Mouse (Mus musculus) lung, postnatal 0 days (tissue): ENCODE data around the gene Setdb1. TPM values are rescaled to one million over a fixed set of nuclear protein-coding genes. Genes with fewer than 3 reads are reported as not detected.

Source experiments
- ATAC-seq: fragments of 200-750 bp; cut with Nextera tagmentation; 2 replicates; pipeline ENCODE4 v1.8.0; 2017; ENCODE audit warnings: moderate library complexity
- DNase-seq: peaks from one replicate; pipeline ENCODE4 v3.0.0-alpha.2; 2016; ENCODE audit warnings: low spot score
- H3K27ac ChIP-seq: fragments of 300-500 bp; sonication (generic); 2 replicates; pipeline ENCODE4 v1.5.1; 2014; ENCODE audit warnings: antibody characterized with exemption, mild to moderate bottlenecking, low read length, mixed read lengths
- H3K27me3 ChIP-seq: fragments of 300-500 bp; sonication (generic); replicated peaks from 2 replicates; pipeline ENCODE4 v1.6.1; 2014; ENCODE audit warnings: low read length, mixed read lengths; ENCODE audit not compliant: insufficient read depth
- H3K36me3 ChIP-seq: fragments of 300-500 bp; sonication (generic); 2 replicates; pipeline ENCODE4 v1.6.1; 2014; ENCODE audit warnings: low read length, mixed read lengths; ENCODE audit not compliant: insufficient read depth
- H3K4me1 ChIP-seq: fragments of 300-500 bp; sonication (generic); 2 replicates; pipeline ENCODE4 v1.6.1; 2014; ENCODE audit warnings: antibody characterized with exemption, low read depth, low read length, mixed read lengths; ENCODE audit not compliant: insufficient read depth
- H3K4me2 ChIP-seq: fragments of 300-500 bp; sonication (generic); replicated peaks from 2 replicates; pipeline ENCODE4 v1.6.1; 2014; ENCODE audit warnings: low read depth, mild to moderate bottlenecking, low read length, moderate library complexity, mixed read lengths
- H3K4me3 ChIP-seq: fragments of 300-500 bp; sonication (generic); 2 replicates; pipeline ENCODE4 v1.5.1; 2014; ENCODE audit warnings: low read depth, low read length
- H3K9ac ChIP-seq: fragments of 300-500 bp; sonication (generic); replicated peaks from 2 replicates; pipeline ENCODE4 v1.6.1; 2014; ENCODE audit warnings: low read depth, mild to moderate bottlenecking
- H3K9me3 ChIP-seq: fragments of 300-500 bp; sonication (generic); 2 replicates; pipeline ENCODE4 v1.6.1; 2016; ENCODE audit warnings: low read length, mixed read lengths
- CTCF ChIP-seq: IDR thresholded peaks from 2 replicates; pipeline ENCODE4 v1.5.1; 2016; ENCODE audit warnings: antibody characterized with exemption, mild to moderate bottlenecking
- EP300 ChIP-seq: IDR thresholded peaks from 2 replicates; pipeline ENCODE4 v1.6.1; 2016; ENCODE audit warnings: antibody characterized with exemption, mild to moderate bottlenecking, control low read depth
- WGBS: fragments of 180-500 bp; shearing (Covaris S2); extraction: QIAGEN DNeasy Blood & Tissue Kit; methylation state at CpG from one replicate; pipeline ENCODE4 v1.1.7; 2014; 5-methylcytosine and 5-hydroxymethylcytosine counted together
- polyA plus RNA-seq: library from polyadenylated mRNA; unstranded; fragments of >200 nt; fragmentation: Nextera tagmentation; extraction: Ambion mirVana; gene quantifications from 2 replicates; pipeline ENCODE4 v1.2.1, GENCODE M21; 2015

Gene Setdb1
- polyA plus RNA-seq, 1 experiment from 2014 or later: 11.5 TPM

GRCm38 (mm10) chr3:95310968-95311882 is 45.8 kb downstream of the Setdb1 start:
- peak; percentile 86 for DNase-seq
- Histone ChIP-seq H3K9ac (no peak overlapping the region), H3K27ac (no peak overlapping the region), H3K4me3 (no peak overlapping the region), H3K4me1 (peaks cover 4% of the 10 kb centered on the region; the same call in 1 of the 2 replicates), H3K9me3 (no peaks in the 10 kb centered on the region), H3K4me2 (no peak overlapping the region), H3K27me3 (no peaks in the 10 kb centered on the region), H3K36me3 (no peaks in the 10 kb centered on the region)
- ATAC-seq: no peak
- peak; percentile 78 for TF ChIP-seq CTCF
- no peak for TF ChIP-seq EP300
- WGBS: 59% methylated on average over 9 of the region's 9 CpGs

DNA sequence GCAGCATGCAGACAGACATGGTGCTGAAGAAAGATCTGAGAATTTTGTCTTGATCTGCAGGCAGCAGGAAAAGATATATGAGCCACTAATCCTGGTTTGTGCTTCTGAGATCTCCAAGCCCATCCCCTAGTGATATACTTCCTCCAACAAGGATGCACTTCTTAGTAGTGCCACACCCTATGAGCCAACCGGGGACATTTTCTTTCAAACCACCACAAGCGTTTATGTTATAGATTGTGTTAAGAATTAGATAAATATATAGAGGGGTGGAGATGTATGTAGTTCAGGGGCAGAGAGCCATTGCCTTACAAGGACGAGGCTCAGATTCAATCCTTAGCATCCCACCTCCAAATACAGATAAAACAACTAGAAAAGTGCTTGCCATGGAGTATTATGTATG is 46.5 kb downstream of the Setdb1 start:
- Histone ChIP-seq H3K9ac (no peak overlapping the region), H3K27me3 (no peaks in the 10 kb centered on the region), H3K4me2 (no peak overlapping the region), H3K27ac (no peak overlapping the region), H3K36me3 (no peaks in the 10 kb centered on the region), H3K9me3 (no peaks in the 10 kb centered on the region), H3K4me3 (no peak overlapping the region), H3K4me1 (peaks cover 4% of the 10 kb centered on the region; the same call in 1 of the 2 replicates)
- DNase-seq (no peak), ATAC-seq (no peak)
- no peak for TF ChIP-seq EP300
- TF ChIP-seq CTCF: no peak
- 46% methylated on average over 3 of the region's 3 CpGs for WGBS

DNA sequence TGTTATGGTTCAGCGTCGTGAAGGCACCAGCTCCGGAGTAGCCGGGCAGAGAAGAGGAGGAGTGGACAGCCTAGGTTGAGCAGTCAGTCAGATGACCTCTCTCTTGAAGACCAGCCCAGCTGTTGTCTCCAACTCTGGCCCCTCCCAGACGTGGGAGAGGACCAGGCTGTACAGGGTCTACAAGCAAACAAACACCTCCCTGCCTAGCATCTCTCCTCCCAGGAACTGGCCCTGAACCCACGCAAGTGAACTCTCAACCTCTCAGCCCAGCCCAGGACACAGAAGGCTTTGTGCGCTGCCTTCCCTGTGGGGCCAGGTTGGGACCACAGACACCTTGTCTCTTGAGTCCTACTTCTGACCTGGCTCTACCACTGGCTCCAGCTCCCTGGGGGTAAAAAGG is 49.9 kb downstream of the Setdb1 start, which contains the start of gene Anxa9:
TSS of gene Anxa9 (minus strand) at position 77 of the 400 bp plus-strand sequence.
- no peaks in the 10 kb centered on the region for H3K4me1 ChIP-seq
- H3K4me2 ChIP-seq: no peak within 1 kb of the TSS
- H3K4me3 ChIP-seq: no peak within 1 kb of the TSS
- no peak within 1 kb of the TSS for H3K9ac ChIP-seq
- 0 out of 2 replicates have a peak, but pooled peaks have one; percentile 6 for ATAC-seq
- 0 out of 2 replicates have a peak within 1 kb of the TSS, but pooled peaks have one; percentile 32 for H3K27ac ChIP-seq
- no peaks in the 10 kb centered on the region for H3K27me3 ChIP-seq
- TF ChIP-seq CTCF (no peak), EP300 (no peak)
- DNase-seq: no peak
- no peaks in the 10 kb centered on the region for H3K9me3 ChIP-seq
- 47% methylated on average over 7 of the region's 7 CpGs for WGBS
- no peaks in the 10 kb centered on the region for H3K36me3 ChIP-seq

- TF ChIP-seq EP300 (no peak), CTCF (no peak)
- H3K27me3 ChIP-seq: no peaks in the 10 kb centered on the region
- no peaks in the 10 kb centered on the region for H3K36me3 ChIP-seq
- no peak overlapping the region for H3K27ac ChIP-seq
- H3K4me2 ChIP-seq: no peak overlapping the region
- no peaks in the 10 kb centered on the region for H3K9me3 ChIP-seq
- no peak overlapping the region for H3K9ac ChIP-seq
- 61% methylated on average over 4 of the region's 4 CpGs for WGBS
- H3K4me3 ChIP-seq: no peak overlapping the region
- ATAC-seq (no peak), DNase-seq (no peak)
- H3K4me1 ChIP-seq: no peaks in the 10 kb centered on the region
Observed at GRCm38 (mm10) chr3:95306244-95306643, 50.8 kb downstream of the Setdb1 start.

DNA sequence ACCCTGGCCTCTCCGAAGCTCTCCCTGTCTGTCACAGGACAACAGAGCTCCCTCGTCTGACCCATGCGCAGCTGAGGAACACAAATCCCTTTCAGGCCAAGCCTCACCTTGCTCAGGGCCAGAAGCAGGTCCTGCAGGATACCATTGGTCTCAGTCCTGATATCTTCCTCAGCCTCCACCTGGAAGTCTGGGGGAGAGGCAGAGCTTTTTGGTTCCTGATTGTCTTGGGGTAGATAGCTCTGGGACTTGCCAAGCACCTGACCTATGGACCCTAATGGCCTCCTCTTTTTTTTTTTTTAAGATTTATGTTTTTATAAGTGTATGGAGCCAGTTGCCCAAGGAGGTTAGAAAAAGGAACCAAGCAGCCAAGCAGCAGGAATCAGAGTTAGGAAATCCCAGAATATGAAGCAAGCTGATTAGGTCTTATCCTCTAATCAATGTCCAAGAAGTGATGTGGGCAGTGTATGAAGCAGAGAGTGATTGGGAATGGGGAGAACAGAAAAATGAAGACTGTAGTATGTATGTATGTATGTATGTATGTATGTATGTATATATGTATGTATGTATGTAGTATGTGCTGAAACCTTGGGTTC is 55.7 kb downstream of the Setdb1 start:
- Histone ChIP-seq H3K4me1 (no peaks in the 10 kb centered on the region), H3K27me3 (no peaks in the 10 kb centered on the region), H3K36me3 (no peaks in the 10 kb centered on the region; the same call in 1 of the 2 replicates), H3K9me3 (no peaks in the 10 kb centered on the region), H3K4me2 (no peak overlapping the region), H3K4me3 (no peak overlapping the region), H3K27ac (no peak overlapping the region), H3K9ac (no peak overlapping the region)
- DNase-seq (no peak), ATAC-seq (no peak)
- 77% methylated on average over 3 of the region's 3 CpGs for WGBS
- TF ChIP-seq CTCF (no peak), EP300 (no peak)

DNA sequence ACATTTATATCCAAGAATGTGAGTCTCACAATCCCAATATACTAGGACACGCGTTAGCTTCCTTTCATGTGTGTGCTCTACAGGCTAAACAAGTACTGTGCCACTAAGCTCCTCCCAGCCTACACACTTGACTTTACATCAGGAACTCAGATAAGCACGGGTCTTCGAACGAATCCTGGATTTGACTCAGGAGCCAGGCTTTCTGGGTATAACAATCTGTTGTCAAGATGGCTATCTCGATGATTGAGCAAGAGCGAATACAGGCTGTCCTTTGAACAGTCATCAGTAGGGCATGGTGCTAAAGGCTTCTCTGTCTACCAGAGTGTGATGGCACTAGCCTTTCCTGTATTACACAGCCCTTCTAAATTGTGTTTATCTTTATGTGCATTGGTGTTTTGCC is 59.0 kb downstream of the Setdb1 start:
- 50% methylated on average over 7 of the region's 7 CpGs for WGBS
- DNase-seq: peak; percentile 48
- H3K4me1 ChIP-seq: peaks cover 3% of the 10 kb centered on the region; the same call in 1 of the 2 replicates

More for the DNA sequence above, 59.0 kb downstream of the Setdb1 start:
- no peak overlapping the region for H3K4me2 ChIP-seq
- no peak overlapping the region for H3K9ac ChIP-seq
- ATAC-seq: peak; percentile 32
- peaks cover 16% of the 10 kb centered on the region; the same call in 1 of the 2 replicates for H3K36me3 ChIP-seq
- H3K4me3 ChIP-seq: no peak overlapping the region
- no peak for TF ChIP-seq EP300
- no peak for TF ChIP-seq CTCF
- H3K27ac ChIP-seq: no peak overlapping the region
- H3K9me3 ChIP-seq: no peaks in the 10 kb centered on the region
- H3K27me3 ChIP-seq: no peaks in the 10 kb centered on the region
